Mouse (Mus musculus): ENCODE data around the gene Gm20479.

DNA sequence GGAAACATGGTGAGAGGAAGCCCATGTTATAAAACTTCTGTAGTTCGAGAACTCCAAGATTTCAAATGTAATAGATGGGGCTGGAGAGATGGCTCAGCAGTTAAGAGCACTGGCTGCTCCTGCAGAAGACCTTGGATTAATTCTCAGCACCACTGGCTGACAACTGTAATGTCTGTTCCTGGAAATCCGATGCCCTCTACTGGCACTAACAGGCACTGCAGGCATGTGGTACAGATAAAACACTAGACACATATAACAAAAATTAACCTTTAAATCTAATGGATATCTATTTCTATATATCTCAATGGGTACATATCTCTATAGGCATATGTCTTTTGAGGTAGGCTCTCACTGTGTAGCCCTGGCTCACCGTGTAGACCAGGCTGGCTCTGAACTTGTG lies 42.8 kb downstream of the Gm20479 start:
- peak; percentile 87 for TF ChIP-seq CTCF (conservative IDR thresholded peaks at IDR 0.05; ENCODE audit: low read length)
- TF ChIP-seq POU5F1 (IDR thresholded peaks at IDR 0.05; ENCODE audit: borderline replicate concordance, low read length) = no peak
